Mouse (Mus musculus) E14TG2a.4 (cell line): ENCODE measurements around the gene Bhmt2.

ENCODE experiments used
- H3K27me3 ChIP-seq: 2 replicates; pipeline ENCODE4 v1.6.1; 2014; ENCODE audit warnings: low read length, control low read depth; ENCODE audit not compliant: insufficient read depth
- H3K36me3 ChIP-seq: 2 replicates; pipeline ENCODE4 v1.6.1; 2014; ENCODE audit warnings: low read length, control low read depth; ENCODE audit not compliant: insufficient read depth
- H3K4me1 ChIP-seq: replicated peaks from 2 replicates; pipeline ENCODE4 v1.6.1; 2014; ENCODE audit warnings: low read depth, low read length, control low read depth
- H3K4me3 ChIP-seq: replicated peaks from 2 replicates; pipeline ENCODE4 v1.5.1; 2014; ENCODE audit warnings: mild to moderate bottlenecking, low read length
- H3K9me3 ChIP-seq: 2 replicates; pipeline ENCODE4 v1.6.1; 2014; ENCODE audit warnings: low read length, control low read depth
- CTCF ChIP-seq: conservative IDR thresholded peaks from 2 replicates; pipeline ENCODE4 v1.5.1; 2014; ENCODE audit warnings: low read length
- NANOG ChIP-seq: IDR thresholded peaks from 2 replicates; pipeline ENCODE4 v1.6.1; 2014; ENCODE audit warnings: borderline replicate concordance, low read length, mixed read lengths
- POU5F1 ChIP-seq: IDR thresholded peaks from 2 replicates; pipeline ENCODE4 v1.6.1; 2014; ENCODE audit warnings: low read length, borderline replicate concordance

The Bhmt2 gene

GRCm38 (mm10) chr13:93607701-93608100, 66.4 kb downstream of the Bhmt2 start:
- Histone ChIP-seq H3K27me3 (peaks cover 6% of the 10 kb centered on the region), H3K4me3 (no peak overlapping the region), H3K9me3 (no peaks in the 10 kb centered on the region), H3K4me1 (peaks cover 9% of the 10 kb centered on the region; the same call in 1 of the 2 replicates), H3K36me3 (no peaks in the 10 kb centered on the region)
- TF ChIP-seq CTCF (no peak), POU5F1 (no peak), NANOG (no peak)

- H3K27me3 ChIP-seq: peaks cover 6% of the 10 kb centered on the region
- no peak overlapping the region for H3K4me3 ChIP-seq
- no peaks in the 10 kb centered on the region for H3K9me3 ChIP-seq
- no peaks in the 10 kb centered on the region for H3K36me3 ChIP-seq
- TF ChIP-seq NANOG (no peak), CTCF (no peak), POU5F1 (no peak)
- H3K4me1 ChIP-seq: peaks cover 7% of the 10 kb centered on the region; the same call in 1 of the 2 replicates
Observed at GRCm38 (mm10) chr13:93606868-93607578, 67.1 kb downstream of the Bhmt2 start.
